Mouse (Mus musculus) olfactory bulb, adult 2 months (tissue): ENCODE results near the gene Foxj2.

Source experiments
- CTCF ChIP-seq: fragments of 200-500 bp; IDR thresholded peaks from 2 replicates; pipeline ENCODE4 v1.5.1; 2012; ENCODE audit warnings: low read depth, mild to moderate bottlenecking, low read length, moderate library complexity; ENCODE audit not compliant: insufficient read depth
- POLR2A ChIP-seq: fragments of 200-500 bp; IDR thresholded peaks from 2 replicates; pipeline ENCODE4 v1.6.1; 2012; ENCODE audit warnings: mild to moderate bottlenecking, low read depth, low read length, moderate library complexity; ENCODE audit not compliant: insufficient read depth

GRCm38 (mm10) chr6:122825923-122826742, 6.4 kb downstream of the Foxj2 start:
- no peak for TF ChIP-seq CTCF
- TF ChIP-seq POLR2A = no peak
